Mouse (Mus musculus): ENCODE data around the gene Gm11273.
"Not testable (repeated sequence)": the region's sequence is repeated elsewhere in the genome, so short reads cannot be mapped to it uniquely, and the experiment has no call there.

DNA sequence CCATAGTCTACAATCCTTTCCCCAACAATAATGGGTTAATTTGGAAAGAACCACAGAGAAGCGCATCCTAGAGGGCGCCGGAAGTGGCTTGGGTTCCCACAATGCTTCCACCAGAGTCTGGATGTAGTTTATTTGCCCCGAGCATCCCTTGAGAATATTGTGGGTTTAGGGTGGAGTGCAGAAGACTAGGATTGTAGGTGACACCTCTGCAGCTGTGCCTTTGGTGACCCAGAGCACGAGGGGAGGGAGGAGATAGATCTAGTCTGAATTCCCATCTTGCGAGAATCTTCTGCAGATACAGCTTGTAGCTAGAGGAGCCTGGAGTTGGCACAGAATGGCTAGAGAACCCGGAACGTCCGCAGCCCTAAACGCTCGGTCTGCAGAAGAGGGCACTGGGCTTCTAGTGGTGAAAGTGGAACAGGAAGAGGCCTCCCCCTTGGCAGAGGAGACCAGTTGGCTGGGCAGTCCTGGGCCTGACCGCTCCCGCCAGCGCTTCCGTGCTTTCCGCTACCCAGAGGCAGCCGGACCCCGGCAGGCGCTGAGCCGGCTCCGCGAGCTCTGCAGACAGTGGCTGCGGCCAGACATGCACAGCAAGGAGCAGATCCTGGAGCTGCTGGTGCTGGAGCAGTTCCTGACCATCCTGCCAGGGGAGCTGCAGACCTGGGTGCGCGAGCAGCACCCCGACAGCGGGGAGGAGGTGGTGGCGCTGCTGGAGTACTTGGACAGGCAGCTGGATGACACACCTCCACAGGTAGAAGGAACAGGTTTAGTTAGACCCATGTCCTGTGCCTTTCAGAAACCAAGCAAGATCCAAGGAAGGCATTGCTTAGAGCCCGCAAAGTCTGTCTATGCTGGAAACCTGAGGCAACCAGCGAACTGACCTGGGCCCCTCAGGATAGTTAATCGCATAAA lies 22.2 kb downstream of the Gm11273 start, which contains the start of the genes Zkscan4 and Gm10065:
- not testable (repeated sequence) for TF ChIP-seq POLR2A (IDR thresholded peaks at IDR 0.05; ENCODE audit: control insufficient read depth, extremely low read depth, insufficient read depth, low read length, poor library complexity); CTCF (IDR thresholded peaks at IDR 0.05; ENCODE audit: borderline replicate concordance, control insufficient read depth, extremely low read depth, insufficient read depth, low read length, poor library complexity)

All from thymus, adult 2 months (tissue).